Mouse (Mus musculus) CH12.LX (cell line): ENCODE measurements at regions not wholly inside any gene's neighbourhood (a gene's known extent, or its start where the extent isn't known, plus 50 kb on each side); places are given as distances from the start of the nearest gene placed in this dataset.

Source experiments
- DNase-seq: peaks from one replicate; pipeline ENCODE4 v3.0.0-alpha.2; 2013; ENCODE audit errors: extremely low read depth
- H3K27ac ChIP-seq: 2 replicates; pipeline ENCODE4 v1.5.1; 2012; ENCODE audit warnings: low read depth, mild to moderate bottlenecking, control low read depth, moderate library complexity; ENCODE audit not compliant: insufficient read depth
- H3K27me3 ChIP-seq: replicated peaks from 2 replicates; pipeline ENCODE3; 2012; ENCODE audit warnings: inconsistent platforms
- H3K36me3 ChIP-seq, 2 experiments: replicated peaks in 1 of 2; 2 replicates each; pipeline versions ENCODE3 to v1.6.1; 2012; ENCODE audit warnings: inconsistent platforms in 1 of 2, low read length in 1 of 2, mild to moderate bottlenecking in 1 of 2, mixed read lengths in 1 of 2, moderate library complexity in 1 of 2; ENCODE audit not compliant: control insufficient read depth in 1 of 2, insufficient read depth in 1 of 2
- H3K4me1 ChIP-seq, 2 experiments: 2 replicates each; pipeline ENCODE4 v1.6.1; 2012; ENCODE audit warnings: inconsistent platforms in 1 of 2, moderate library complexity in 1 of 2; ENCODE audit not compliant: insufficient read depth in 2 of 2, control insufficient read depth in 1 of 2
- H3K4me2 ChIP-seq: 2 replicates; pipeline ENCODE4 v1.6.1; 2012; ENCODE audit warnings: low read depth, mild to moderate bottlenecking, control low read depth; ENCODE audit not compliant: poor library complexity, insufficient read depth, severe bottlenecking
- H3K4me3 ChIP-seq, 3 experiments: fragments of 150-350 bp in 1 of 3; sonication (generic) in 1 of 3; replicated peaks in 1 of 3; 2 replicates each; pipeline versions ENCODE3 to v1.5.1; 2011 to 2012; ENCODE audit warnings: low read depth in 2 of 3, low read length in 2 of 3, mild to moderate bottlenecking in 2 of 3, moderate library complexity in 2 of 3, control low read depth in 1 of 3, improper control_type of control experiment in 1 of 3, inconsistent platforms in 1 of 3, mixed read lengths in 1 of 3; ENCODE audit not compliant: poor library complexity in 1 of 3
- H3K79me2 ChIP-seq: replicated peaks from 2 replicates; pipeline ENCODE4 v1.6.1; 2012; ENCODE audit warnings: mild to moderate bottlenecking, moderate library complexity; ENCODE audit not compliant: control insufficient read depth, poor library complexity, insufficient read depth, severe bottlenecking; ENCODE audit errors: extremely low read depth
- H3K9ac ChIP-seq: 2 replicates; pipeline ENCODE4 v1.6.1; 2012; ENCODE audit warnings: low read depth, mild to moderate bottlenecking, control low read depth, moderate library complexity; ENCODE audit not compliant: insufficient read depth
- H3K9me3 ChIP-seq: replicated peaks from 2 replicates; pipeline ENCODE3; 2012; ENCODE audit warnings: low read length, inconsistent platforms, mixed read lengths
- CTCF ChIP-seq, 2 experiments: IDR thresholded peaks in 1 of 2; conservative IDR thresholded peaks in 1 of 2; 2 replicates each; pipeline ENCODE4 v1.5.1; 2011 to 2012; ENCODE audit warnings: low read depth in 2 of 2, low read length in 2 of 2, improper control_type of control experiment in 1 of 2, inconsistent platforms in 1 of 2, mild to moderate bottlenecking in 1 of 2, moderate library complexity in 1 of 2
- ELF1 ChIP-seq: IDR thresholded peaks from 2 replicates; pipeline ENCODE4 v1.6.1; 2014; ENCODE audit warnings: low read depth, mild to moderate bottlenecking, inconsistent platforms, low read length, improper control_type of control experiment
- GABPA ChIP-seq: IDR thresholded peaks from 2 replicates; pipeline ENCODE4 v1.6.1; 2012; ENCODE audit warnings: low read depth, low read length, improper control_type of control experiment, inconsistent platforms; ENCODE audit not compliant: insufficient replicate concordance
- JUND ChIP-seq: conservative IDR thresholded peaks from 2 replicates; pipeline ENCODE4 v1.6.1; 2011; ENCODE audit warnings: low read depth, low read length, improper control_type of control experiment
- KAT2A ChIP-seq: IDR thresholded peaks from 2 replicates; pipeline ENCODE4 v1.6.1; 2012; ENCODE audit warnings: low read length, improper control_type of control experiment, inconsistent platforms; ENCODE audit not compliant: insufficient replicate concordance
- NELFE ChIP-seq: IDR thresholded peaks from 2 replicates; pipeline ENCODE4 v1.6.1; 2011; ENCODE audit warnings: low read depth, low read length, improper control_type of control experiment
- POLR2AphosphoS2 ChIP-seq: IDR thresholded peaks from 2 replicates; pipeline ENCODE4 v1.6.1; 2011; ENCODE audit warnings: low read depth, low read length, improper control_type of control experiment
- RAD21 ChIP-seq: IDR thresholded peaks from 2 replicates; pipeline ENCODE4 v1.6.1; 2011; ENCODE audit warnings: low read depth, mild to moderate bottlenecking, low read length, improper control_type of control experiment, moderate library complexity
- SIN3A ChIP-seq: IDR thresholded peaks from 2 replicates; pipeline ENCODE4 v1.6.1; 2012; ENCODE audit warnings: low read length, improper control_type of control experiment, inconsistent platforms
- SMC3 ChIP-seq: IDR thresholded peaks from 2 replicates; pipeline ENCODE4 v1.6.1; 2011; ENCODE audit warnings: low read depth, low read length, improper control_type of control experiment
- UBTF ChIP-seq: IDR thresholded peaks from 2 replicates; pipeline ENCODE4 v1.6.1; 2012; ENCODE audit warnings: low read depth, mild to moderate bottlenecking, inconsistent platforms, low read length, improper control_type of control experiment, moderate library complexity
- USF2 ChIP-seq: conservative IDR thresholded peaks from 2 replicates; pipeline ENCODE4 v1.6.1; 2011; ENCODE audit warnings: low read depth, low read length, improper control_type of control experiment
- ZKSCAN1 ChIP-seq: IDR thresholded peaks from 2 replicates; pipeline ENCODE4 v1.6.1; 2012; ENCODE audit warnings: low read depth, inconsistent platforms, low read length, improper control_type of control experiment, borderline replicate concordance
- dilution Hi-C: fragments of 300-500 bp; cut with MboI; formaldehyde crosslinking; loops from 2 replicates; pipeline ENCODE4 v1.14.3; 2020; ENCODE audit warnings: low sequenced_read_pairs; ENCODE audit not compliant: extremely low pct_unique_long_range_greater_than_20kb, extremely low pct_ligation_motif_present
- in situ Hi-C: fragments of 300-500 bp; cut with MboI; formaldehyde crosslinking; loops from 3 replicates; pipeline ENCODE4 v1.14.3; 2019; ENCODE audit warnings: low sequenced_read_pairs, low pct_ligation_motif_present, low pct_unique_long_range_greater_than_20kb, mixed read lengths

DNA sequence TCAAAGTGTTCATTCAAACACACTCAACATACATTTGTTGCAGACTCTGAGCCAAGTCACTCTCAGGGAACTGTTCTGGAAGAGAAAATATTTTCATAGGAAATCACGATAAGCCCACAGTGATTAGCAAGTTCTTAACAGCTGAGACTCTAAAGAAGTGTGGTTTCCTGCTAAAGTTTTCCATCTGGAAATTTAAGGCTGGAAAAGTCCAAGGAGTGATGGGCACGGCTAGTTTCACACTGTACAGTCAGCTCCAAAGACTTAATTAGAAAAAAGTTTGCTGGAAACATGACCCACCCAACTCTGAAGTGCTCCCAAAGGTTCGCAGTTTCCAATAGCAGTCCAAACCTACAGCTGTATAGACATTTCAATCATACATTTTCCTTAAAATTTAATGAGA is 329.5 kb downstream of the Dio2 start:
- in situ Hi-C loops (no loop called here), dilution Hi-C loops (no loop called here)
- Histone ChIP-seq H3K27me3 (no peaks in the 10 kb centered on the region), H3K4me3 (no peak overlapping the region), H3K4me1 (no peaks in the 10 kb centered on the region)
- DNase-seq, result no peak
- no peak for TF ChIP-seq SIN3A
- TF ChIP-seq, all 38 proteins: peak for 0
- no peaks in the 10 kb centered on the region for H3K9me3 ChIP-seq
- no peak overlapping the region for H3K9ac ChIP-seq
- no peaks in the 10 kb centered on the region for H3K79me2 ChIP-seq
- no peaks in the 10 kb centered on the region for H3K36me3 ChIP-seq
- no peak overlapping the region for H3K27ac ChIP-seq
- no peak overlapping the region for H3K4me2 ChIP-seq

GRCm38 (mm10) chr12:90398564-90398963 is 339.7 kb downstream of the Dio2 start:
- dilution Hi-C loops (no loop called here), in situ Hi-C loops (no loop called here)
- Histone ChIP-seq H3K9ac (no peak overlapping the region), H3K9me3 (no peaks in the 10 kb centered on the region), H3K79me2 (no peaks in the 10 kb centered on the region), H3K4me2 (no peak overlapping the region), H3K27me3 (no peaks in the 10 kb centered on the region), H3K4me1 (no peaks in the 10 kb centered on the region), H3K4me3 (no peak overlapping the region), H3K36me3 (no peaks in the 10 kb centered on the region), H3K27ac (no peak overlapping the region)
- peak; percentile 52 for DNase-seq
- TF ChIP-seq NELFE (no peak), ZKSCAN1 (no peak), CTCF (conservative IDR thresholded peaks at IDR 0.05 in 1 of 2, IDR thresholded peaks at IDR 0.05 in 1 of 2; ENCODE audit: low read depth in 2 of 2, low read length in 2 of 2) (peak; percentile 40 to 41; a peak in 3 of 4 replicates), SMC3 (peak; percentile 32; the same call in 1 of the 2 replicates), RAD21 (no peak; the same call in none of the 2 replicates), JUND (no peak), USF2 (no peak), UBTF (no peak), KAT2A (no peak), ELF1 (no peak), GABPA (no peak), POLR2AphosphoS2 (no peak)
